Mouse (Mus musculus) gonadal fat pad, adult 2 months (tissue): ENCODE measurements around the gene Cfap206. TPM values are rescaled to one million over a fixed set of nuclear protein-coding genes. Genes with fewer than 3 reads are reported as not detected.

Experiments used
- DNase-seq: peaks from one replicate; pipeline ENCODE4 v3.0.0-alpha.2; 2012; ENCODE audit warnings: low read depth
- polyA plus RNA-seq: library from polyadenylated mRNA; depleted of rRNA; stranded (reverse); fragments of >200 nt; gene quantifications from 2 replicates; pipeline ENCODE4 v1.2.3, GENCODE M21; 2012; rRNA removed

The Cfap206 gene
- polyA plus RNA-seq, 1 experiment = 0.80 TPM

DNA sequence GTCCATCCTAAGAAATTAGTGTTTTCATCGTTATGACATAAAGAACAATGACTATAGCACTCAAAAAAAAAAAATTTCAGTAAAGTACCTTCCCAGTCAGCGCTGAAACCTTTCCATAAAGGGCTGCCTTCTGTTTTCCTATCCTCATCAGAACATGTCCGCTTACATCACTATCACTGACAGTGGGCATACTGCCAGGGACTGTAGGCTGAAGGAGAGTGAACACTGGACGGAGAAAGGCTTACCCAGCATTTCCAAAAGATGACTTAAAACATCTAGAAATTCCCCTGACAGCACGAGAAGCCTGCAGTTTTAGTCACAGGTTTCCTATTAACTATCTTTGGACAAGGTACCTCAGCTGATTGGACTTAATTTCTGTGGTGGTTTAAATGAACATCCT, 56.3 kb downstream of the Cfap206 start:
- DNase-seq = no peak

DNA sequence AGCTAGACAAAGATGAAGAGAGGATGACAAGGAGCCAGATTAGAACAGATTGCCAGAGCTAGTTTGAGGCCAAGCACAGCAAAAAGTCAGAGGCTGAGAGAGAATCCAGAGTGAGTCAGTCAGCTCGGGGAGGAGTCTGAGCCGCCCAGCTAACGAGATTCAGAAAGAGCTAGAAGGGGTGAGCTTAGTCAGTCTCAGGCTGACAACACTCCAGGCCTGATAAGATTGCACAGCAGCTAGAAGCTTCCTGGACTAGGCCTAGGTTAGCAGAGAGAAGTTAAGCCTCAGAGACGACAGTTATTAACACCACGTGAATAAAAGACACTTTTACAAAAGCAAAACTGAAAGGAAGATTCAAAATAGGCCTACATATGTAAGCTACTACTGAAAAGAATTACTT, 62.1 kb downstream of the Cfap206 start:
- DNase-seq = no peak

- DNase-seq = no peak
These were observed 68.1 kb downstream of the Cfap206 start for GRCm38 (mm10) chr4:34661927-34662326.

- no peak for DNase-seq
These were observed 68.5 kb downstream of the Cfap206 start for GRCm38 (mm10) chr4:34661514-34661913.

DNA sequence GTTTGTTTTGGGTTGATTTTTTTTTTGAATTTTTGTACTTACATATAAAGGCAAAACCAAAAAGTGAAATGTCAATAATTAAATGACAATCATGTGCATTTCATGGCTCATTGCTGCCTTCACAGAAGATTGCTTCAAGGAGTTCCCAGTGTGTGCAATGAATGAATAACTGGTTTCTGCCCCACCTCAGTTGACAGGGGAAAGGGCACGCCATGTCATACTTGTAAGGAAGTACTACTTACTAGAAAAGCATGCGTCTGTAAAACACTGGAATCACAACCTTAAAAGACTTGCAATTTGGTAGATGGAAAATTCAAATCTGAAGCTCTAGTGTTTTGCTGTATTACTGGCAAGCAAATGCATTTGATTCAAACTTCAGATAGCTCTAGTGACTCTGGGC, 71.0 kb downstream of the Cfap206 start:
- DNase-seq = no peak

DNA sequence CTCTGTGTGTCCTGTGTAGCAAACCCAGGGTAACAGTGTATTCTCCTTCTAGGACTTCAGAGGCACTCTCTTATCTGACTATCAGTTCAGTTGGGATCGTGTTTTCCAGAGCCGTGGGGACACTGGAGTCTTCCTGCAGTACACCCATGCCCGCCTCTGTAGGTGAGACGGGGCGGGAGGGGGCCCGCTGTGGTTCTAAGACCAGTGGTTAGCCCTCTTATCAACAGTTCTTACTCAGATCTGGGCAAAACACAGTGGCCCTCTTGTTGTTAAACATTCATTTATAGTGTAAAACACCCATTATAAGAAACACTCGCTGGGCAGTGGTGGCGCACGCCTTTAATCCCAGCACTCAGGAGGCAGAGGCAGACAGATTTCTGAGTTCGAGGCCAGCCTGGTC, 73.9 kb downstream of the Cfap206 start:
- no peak for DNase-seq

- no peak for DNase-seq
These were observed 76.8 kb downstream of the Cfap206 start for GRCm38 (mm10) chr4:34653179-34653578.

- DNase-seq = no peak
These were observed 85.2 kb downstream of the Cfap206 start for GRCm38 (mm10) chr4:34644779-34645178.

GRCm38 (mm10) chr4:34640731-34641130, 89.3 kb downstream of the Cfap206 start:
- no peak for DNase-seq

DNA sequence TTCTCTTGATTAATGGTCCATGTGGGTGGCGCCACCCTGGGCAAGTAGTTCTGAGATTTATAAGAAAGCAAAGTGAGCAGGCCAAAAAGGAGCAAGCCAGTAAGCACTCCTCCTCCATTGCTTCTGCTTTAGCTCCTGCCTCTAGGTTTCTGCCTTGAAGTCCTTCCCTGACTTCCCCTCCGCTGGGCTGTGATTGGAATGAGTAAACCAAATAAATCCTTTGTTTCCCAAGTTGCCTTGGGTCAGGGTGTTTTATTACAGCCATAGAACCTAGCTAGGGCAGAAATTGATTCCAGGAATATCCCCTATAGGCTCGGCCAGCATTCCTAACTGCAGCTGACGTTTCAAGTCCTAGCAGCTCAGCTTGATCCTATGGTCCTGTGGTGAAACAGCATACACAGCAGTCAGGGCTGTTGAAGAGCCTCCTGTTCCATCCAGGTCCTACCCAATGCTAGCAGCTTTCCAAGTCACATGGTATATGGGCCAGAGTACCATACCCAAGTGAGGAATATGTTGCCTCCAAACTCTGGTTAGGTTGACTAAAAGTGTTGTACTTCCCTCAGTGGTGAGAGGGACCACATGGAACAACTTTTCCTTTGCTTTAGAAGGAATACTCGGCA, 90.2 kb downstream of the Cfap206 start:
- no peak for DNase-seq

Other genes starting within 250 kb of the Cfap206 start
- 21.3 and 27.7 TPM in 2 replicates for gene Akirin2, start 179.3 kb downstream of the Cfap206 start, polyA plus RNA-seq
- gene Orc3, start 115.3 kb downstream of the Cfap206 start, polyA plus RNA-seq = 17.5 and 20.8 TPM in 2 replicates
- gene Rars2, start 115.2 kb downstream of the Cfap206 start, polyA plus RNA-seq = 12.1 and 14.5 TPM in 2 replicates
- 14.3 and 16.8 TPM in 2 replicates for gene Slc35a1, start 42.8 kb downstream of the Cfap206 start, polyA plus RNA-seq
- gene Gm136, start 26.1 kb upstream of the Cfap206 start, polyA plus RNA-seq = 0.09 TPM in 1 of 2 replicates, not detected in the other
- 7.9 and 8.6 TPM in 2 replicates for gene Smim8, start 48.2 kb upstream of the Cfap206 start, polyA plus RNA-seq
- 2.6 and 3.5 TPM in 2 replicates for gene Zfp292, start 152.8 kb upstream of the Cfap206 start, polyA plus RNA-seq
- not detected in 2 replicates for gene Cga, start 163.6 kb upstream of the Cfap206 start, polyA plus RNA-seq